Mouse (Mus musculus) T-helper 2 cell (primary cell): ENCODE results near the gene Chrna3.

Experiments used
- in situ Hi-C: fragments of 300-600 bp; cut with MboI, MseI; formaldehyde crosslinking; loops from one replicate; pipeline ENCODE4 v1.15.1; 2025; ENCODE audit warnings: high pct_unique_total_duplicates

The Chrna3 gene

GRCm38 (mm10) chr9:55003609-55004008 lies 22.8 kb downstream of the Chrna3 start:
- in situ Hi-C loops: no loop called here

DNA sequence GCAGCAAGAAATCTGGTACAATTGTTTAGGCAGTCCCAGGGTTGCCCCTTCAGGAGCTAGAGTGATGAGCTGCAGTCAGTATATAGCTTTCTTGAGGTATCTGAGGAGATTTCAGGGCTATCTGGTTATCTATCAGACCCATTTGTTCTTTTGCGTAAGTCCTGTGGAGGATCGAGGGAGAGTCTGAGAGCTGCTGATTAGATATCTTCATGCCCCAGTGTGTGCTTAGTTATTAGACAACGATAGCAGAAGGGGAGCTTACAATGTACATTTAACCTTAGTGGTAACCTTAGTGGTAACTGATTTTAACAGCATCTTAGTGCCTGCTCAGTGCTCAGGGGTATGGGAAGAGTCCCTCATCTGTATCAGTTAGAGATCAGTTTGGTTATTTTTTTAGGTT lies 30.7 kb downstream of the Chrna3 start:
- in situ Hi-C loops: no loop called here

- in situ Hi-C loops: no loop called here
These were observed 32.0 kb downstream of the Chrna3 start for GRCm38 (mm10) chr9:54994381-54994780.

- in situ Hi-C loops: no loop called here
These were observed 36.0 kb downstream of the Chrna3 start for GRCm38 (mm10) chr9:54990362-54990761.

DNA sequence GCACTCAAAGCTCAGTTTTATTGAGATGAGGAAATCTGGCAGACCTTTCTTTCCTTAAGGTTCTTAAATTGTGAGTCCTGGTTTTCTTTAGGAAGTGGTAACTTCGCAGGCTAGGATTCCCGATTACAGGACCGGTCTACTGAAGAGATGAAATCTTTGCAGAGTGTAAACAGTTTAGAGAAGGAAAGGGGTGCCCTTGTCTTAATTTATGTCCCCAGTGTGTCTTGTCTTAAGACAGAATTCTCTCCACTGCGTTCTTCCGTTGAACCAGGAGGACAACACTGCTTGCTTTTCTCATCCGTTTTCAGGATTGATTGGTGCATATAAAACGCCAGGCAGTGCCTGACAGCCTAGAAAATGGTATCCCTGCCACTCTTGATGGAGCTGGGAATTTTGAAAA lies 44.0 kb downstream of the Chrna3 start:
- in situ Hi-C loops: no loop called here

DNA sequence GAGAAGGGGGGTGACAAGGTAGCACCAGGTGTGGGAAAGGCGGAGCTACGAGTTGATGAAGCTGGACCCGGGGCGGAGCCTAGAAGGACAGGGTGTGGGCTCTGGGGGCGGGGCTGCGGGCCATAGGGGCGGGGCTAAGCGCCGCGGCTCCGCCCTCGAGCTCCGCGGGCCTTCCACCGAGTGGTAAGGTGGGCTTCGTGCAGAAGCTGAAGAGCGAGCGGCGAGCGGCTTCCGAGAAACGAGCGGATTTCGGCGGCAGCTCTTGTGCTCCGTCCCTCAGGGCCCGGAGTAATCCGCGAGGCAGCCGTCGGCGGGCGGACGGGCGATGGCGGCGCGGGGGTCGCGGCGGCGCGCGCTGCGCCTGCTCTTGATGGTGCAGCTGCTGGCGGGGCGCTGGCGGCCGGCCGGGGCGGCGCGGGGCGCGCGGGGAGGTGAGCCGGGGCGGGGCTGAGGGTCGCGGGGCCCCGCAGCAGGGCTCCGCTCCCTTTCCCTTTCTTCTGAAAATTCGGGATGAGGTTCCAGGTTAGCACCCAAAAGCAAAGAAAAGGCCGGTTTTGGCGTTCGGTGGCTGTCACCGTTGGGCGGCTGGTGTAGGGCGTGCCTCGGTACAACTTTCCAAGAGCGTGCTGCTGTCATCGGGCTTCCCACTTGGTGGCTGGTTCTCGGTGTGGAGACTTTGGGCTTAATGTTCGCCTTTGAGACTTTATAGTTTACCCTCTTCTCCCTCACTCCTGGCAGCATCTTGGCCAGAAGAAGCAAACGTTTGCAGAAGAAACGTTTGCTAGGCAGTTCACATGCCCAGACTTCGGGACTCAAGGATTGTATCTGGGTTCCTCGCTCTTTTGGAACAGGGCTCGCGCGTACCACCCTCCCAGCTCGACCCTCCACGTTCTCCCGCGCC lies 44.8 kb downstream of the Chrna3 start:
- in situ Hi-C loops: no loop called here

GRCm38 (mm10) chr9:54980674-54981073 lies 45.7 kb downstream of the Chrna3 start, which contains the start of gene Chrna5:
TSS of gene Chrna5 (plus strand) at chr9:54980880.
- in situ Hi-C loops: no loop called here

DNA sequence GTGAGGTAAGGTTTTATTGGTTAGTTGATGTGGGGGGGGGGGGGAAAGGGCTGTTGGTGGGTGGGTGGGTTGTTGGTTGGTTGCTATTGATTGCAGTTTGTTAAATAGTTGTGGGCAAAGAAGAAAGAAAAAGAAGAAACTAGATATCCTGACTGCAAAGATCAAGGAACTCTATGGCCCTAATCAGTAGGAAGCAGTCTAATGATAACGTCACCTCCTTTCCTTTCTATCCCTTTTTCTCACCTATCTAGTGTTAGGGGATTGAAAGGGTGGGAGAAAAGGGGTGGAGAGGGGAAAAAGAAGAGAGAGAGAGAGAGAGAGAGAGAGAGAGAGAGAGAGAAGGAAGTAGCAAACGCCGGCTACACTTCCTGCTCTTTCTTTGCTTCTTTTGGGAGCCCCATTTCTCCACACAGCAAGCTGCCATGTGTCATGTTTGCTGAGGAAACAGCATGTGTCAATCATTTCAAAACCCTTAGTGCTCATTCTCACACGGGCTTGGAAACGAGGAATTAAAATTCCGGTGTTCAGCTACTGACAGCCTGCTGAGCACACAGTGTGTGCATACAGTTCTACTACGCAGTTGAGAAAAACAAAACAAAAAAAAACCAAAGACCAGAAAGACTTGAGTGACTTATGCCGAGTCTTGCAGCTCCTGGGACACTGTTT lies 56.3 kb downstream of the Chrna3 start:
- in situ Hi-C loops: no loop called here

- in situ Hi-C loops: no loop called here
These were observed 62.7 kb downstream of the Chrna3 start for GRCm38 (mm10) chr9:54963669-54964068.

DNA sequence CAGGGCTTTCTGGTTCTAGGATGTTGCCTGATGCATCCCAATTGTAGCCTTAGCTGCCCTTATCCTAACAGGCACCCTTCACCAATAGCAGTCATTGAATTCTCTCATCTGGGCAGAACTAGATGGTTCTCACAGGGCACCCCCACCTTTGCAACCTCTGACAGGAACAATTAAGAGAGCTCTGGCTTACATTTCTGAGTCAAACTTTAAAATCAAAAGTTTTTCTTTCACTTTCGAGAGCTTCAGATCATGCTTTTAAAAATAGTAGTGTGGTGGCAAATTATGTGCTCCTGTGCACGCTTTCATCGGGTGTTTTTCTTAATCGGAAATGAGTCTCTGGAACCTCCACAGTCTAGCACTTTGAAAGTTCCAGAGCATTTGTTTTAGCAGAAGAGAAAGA lies 65.3 kb downstream of the Chrna3 start:
- in situ Hi-C loops: no loop called here
